Mouse (Mus musculus): Measurements from ENCODE around the gene Sgcd. TPM values are rescaled to one million over a fixed set of nuclear protein-coding genes. Genes with fewer than 3 reads are reported as not detected.
"Not testable (repeated sequence)": the region's sequence is repeated elsewhere in the genome, so short reads cannot be mapped to it uniquely, and the experiment has no call there.

Sgcd gene
- total and polyA plus RNA-seq, 3 experiments = 0.38 to 2.4 (median 0.43) TPM

- H3K4me2 ChIP-seq (ENCODE audit: insufficient read depth, low read depth, poor library complexity, severe bottlenecking) = no peak overlapping the region
- H3K9ac ChIP-seq (ENCODE audit: insufficient read depth, low read depth) = no peak overlapping the region
- H3K79me2 ChIP-seq (replicated peaks; ENCODE audit: control insufficient read depth, extremely low read depth, insufficient read depth, poor library complexity, severe bottlenecking) = no peaks in the 10 kb centered on the region
- no peaks in the 10 kb centered on the region for H3K4me1 ChIP-seq (ENCODE audit: control insufficient read depth in 1 of 2, insufficient read depth in 2 of 2)
- H3K27me3 ChIP-seq (replicated peaks) = no peaks in the 10 kb centered on the region
- no peak for TF ChIP-seq MXI1 (IDR thresholded peaks at IDR 0.05; ENCODE audit: low read depth, low read length)
- TF ChIP-seq CTCF (conservative IDR thresholded peaks at IDR 0.05 in 1 of 2, IDR thresholded peaks at IDR 0.05 in 1 of 2; ENCODE audit: low read depth in 2 of 2, low read length in 2 of 2) = no peak
- TF ChIP-seq ZMIZ1 (IDR thresholded peaks at IDR 0.05; ENCODE audit: low read depth, low read length) = no peak
- TF ChIP-seq TCF12 (IDR thresholded peaks at IDR 0.05; ENCODE audit: low read depth, low read length) = no peak
- no peak for TF ChIP-seq MAX (IDR thresholded peaks at IDR 0.05; ENCODE audit: low read length)
- TF ChIP-seq ZKSCAN1 (IDR thresholded peaks at IDR 0.05; ENCODE audit: borderline replicate concordance, low read depth, low read length) = no peak
- no peak for TF ChIP-seq JUN (IDR thresholded peaks at IDR 0.05; ENCODE audit: insufficient read depth, low read depth, low read length)
- TF ChIP-seq RCOR1 (conservative IDR thresholded peaks at IDR 0.05; ENCODE audit: low read depth, low read length) = no peak
- TF ChIP-seq SIN3A (IDR thresholded peaks at IDR 0.05; ENCODE audit: low read length) = no peak
- no peak for TF ChIP-seq NRF1 (IDR thresholded peaks at IDR 0.05; ENCODE audit: low read depth, low read length)
- no peak for TF ChIP-seq MYC (IDR thresholded peaks at IDR 0.05; ENCODE audit: low read depth, low read length)
- no peak for TF ChIP-seq IRF4 (IDR thresholded peaks at IDR 0.05; ENCODE audit: low read depth, low read length)
- TF ChIP-seq USF2 (conservative IDR thresholded peaks at IDR 0.05; ENCODE audit: low read depth, low read length) = no peak
- TF ChIP-seq GABPA (IDR thresholded peaks at IDR 0.05; ENCODE audit: insufficient replicate concordance, low read depth, low read length) = no peak
- no peak for TF ChIP-seq POLR2A (IDR thresholded peaks at IDR 0.05; ENCODE audit: low read depth, low read length)
- no peak for TF ChIP-seq E2F4 (IDR thresholded peaks at IDR 0.05; ENCODE audit: insufficient replicate concordance, low read depth, low read length)
- TF ChIP-seq ZC3H11A (IDR thresholded peaks at IDR 0.05; ENCODE audit: low read depth, low read length) = no peak
- no peak for TF ChIP-seq ELF1 (IDR thresholded peaks at IDR 0.05; ENCODE audit: low read depth, low read length)
- DNase-seq (ENCODE audit: extremely low read depth) = no peak
- H3K4me3 ChIP-seq (replicated peaks in 1 of 3; ENCODE audit: low read depth in 2 of 3, low read length in 2 of 3, poor library complexity in 1 of 3) = no peak overlapping the region
- no peaks in the 10 kb centered on the region for H3K9me3 ChIP-seq (replicated peaks; ENCODE audit: low read length)
- in situ Hi-C loops (cut with MboI; ENCODE audit: low pct_ligation_motif_present, low pct_unique_long_range_greater_than_20kb, low sequenced_read_pairs) (no loop called here), dilution Hi-C loops (cut with MboI; ENCODE audit: extremely low pct_ligation_motif_present, extremely low pct_unique_long_range_greater_than_20kb, low sequenced_read_pairs) (no loop called here)
- H3K27ac ChIP-seq (ENCODE audit: insufficient read depth, low read depth) = no peak overlapping the region
- no peaks in the 10 kb centered on the region for H3K36me3 ChIP-seq (replicated peaks in 1 of 2; ENCODE audit: control insufficient read depth in 1 of 2, insufficient read depth in 1 of 2, low read length in 1 of 2)
Measured at GRCm38 (mm10) chr11:47765859-47766258, 222.9 kb downstream of the Sgcd start.

GRCm38 (mm10) chr11:47763569-47763968 lies 225.2 kb downstream of the Sgcd start:
- in situ Hi-C loops (cut with MboI; ENCODE audit: low pct_ligation_motif_present, low pct_unique_long_range_greater_than_20kb, low sequenced_read_pairs); H3K79me2 ChIP-seq (replicated peaks; ENCODE audit: control insufficient read depth, extremely low read depth, insufficient read depth, poor library complexity, severe bottlenecking); dilution Hi-C loops (cut with MboI; ENCODE audit: extremely low pct_ligation_motif_present, extremely low pct_unique_long_range_greater_than_20kb, low sequenced_read_pairs): not testable (repeated sequence)

More at GRCm38 (mm10) chr11:47763569-47763968, 225.2 kb downstream of the Sgcd start:
- H3K36me3 ChIP-seq (replicated peaks in 1 of 2; ENCODE audit: control insufficient read depth in 1 of 2, insufficient read depth in 1 of 2, low read length in 1 of 2); DNase-seq (ENCODE audit: extremely low read depth); H3K4me3 ChIP-seq (replicated peaks in 1 of 3; ENCODE audit: low read depth in 2 of 3, low read length in 2 of 3, poor library complexity in 1 of 3); H3K4me1 ChIP-seq (ENCODE audit: control insufficient read depth in 1 of 2, insufficient read depth in 2 of 2); H3K9ac ChIP-seq (ENCODE audit: insufficient read depth, low read depth); H3K9me3 ChIP-seq (replicated peaks; ENCODE audit: low read length); H3K4me2 ChIP-seq (ENCODE audit: insufficient read depth, low read depth, poor library complexity, severe bottlenecking); H3K27ac ChIP-seq (ENCODE audit: insufficient read depth, low read depth); H3K27me3 ChIP-seq (replicated peaks): not testable (repeated sequence)
